Mouse (Mus musculus) forebrain, embryonic 13.5 days (tissue): ENCODE data around the gene Smarcc2. TPM values are rescaled to one million over a fixed set of nuclear protein-coding genes. Genes with fewer than 3 reads are reported as not detected.

Source experiments
- ATAC-seq: fragments of 200-750 bp; cut with Nextera tagmentation; 2 replicates; pipeline ENCODE4 v1.8.0; 2017
- H3K27ac ChIP-seq: fragments of 300-500 bp; sonication (generic); 2 replicates; pipeline ENCODE4 v1.5.1; 2015; ENCODE audit warnings: inconsistent platforms, mild to moderate bottlenecking, moderate library complexity
- H3K27me3 ChIP-seq: fragments of 300-500 bp; sonication (generic); 2 replicates; pipeline ENCODE4 v1.6.1; 2015; ENCODE audit warnings: mild to moderate bottlenecking, inconsistent platforms
- H3K36me3 ChIP-seq: fragments of 300-500 bp; sonication (generic); 2 replicates; pipeline ENCODE4 v1.6.1; 2015; ENCODE audit warnings: mild to moderate bottlenecking, inconsistent platforms; ENCODE audit not compliant: poor library complexity, severe bottlenecking
- H3K4me1 ChIP-seq: fragments of 300-500 bp; sonication (generic); 2 replicates; pipeline ENCODE4 v1.6.1; 2015; ENCODE audit warnings: inconsistent platforms
- H3K4me2 ChIP-seq: fragments of 300-500 bp; sonication (generic); 2 replicates; pipeline ENCODE4 v1.6.1; 2015; ENCODE audit warnings: inconsistent platforms, mild to moderate bottlenecking, moderate library complexity
- H3K4me3 ChIP-seq: fragments of 300-500 bp; sonication (generic); 2 replicates; pipeline ENCODE4 v1.5.1; 2015; ENCODE audit warnings: mild to moderate bottlenecking, inconsistent platforms
- H3K9ac ChIP-seq: fragments of 300-500 bp; sonication (generic); 2 replicates; pipeline ENCODE4 v1.6.1; 2015; ENCODE audit warnings: mild to moderate bottlenecking, inconsistent platforms
- H3K9me3 ChIP-seq: fragments of 300-500 bp; sonication (generic); replicated peaks from 2 replicates; pipeline ENCODE4 v1.6.1; 2016; ENCODE audit warnings: inconsistent platforms
- WGBS: fragments of 180-500 bp; shearing (Covaris S2); methylation state at CpG from one replicate; pipeline ENCODE4 v1.1.7; 2015; 5-methylcytosine and 5-hydroxymethylcytosine counted together
- microRNA-seq: library from miRNA; unstranded; fragments of <30 nt; microRNA quantifications from one replicate; pipeline ENCODE4, GENCODE M21; 2016
- polyA plus RNA-seq: library from polyadenylated mRNA; unstranded; fragments of >200 nt; fragmentation: Nextera tagmentation; extraction: Ambion mirVana; gene quantifications from 2 replicates; pipeline ENCODE4 v1.2.1, GENCODE M21; 2015

The Smarcc2 gene
- polyA plus RNA-seq, 1 experiment from 2014 or later: 166 TPM

DNA sequence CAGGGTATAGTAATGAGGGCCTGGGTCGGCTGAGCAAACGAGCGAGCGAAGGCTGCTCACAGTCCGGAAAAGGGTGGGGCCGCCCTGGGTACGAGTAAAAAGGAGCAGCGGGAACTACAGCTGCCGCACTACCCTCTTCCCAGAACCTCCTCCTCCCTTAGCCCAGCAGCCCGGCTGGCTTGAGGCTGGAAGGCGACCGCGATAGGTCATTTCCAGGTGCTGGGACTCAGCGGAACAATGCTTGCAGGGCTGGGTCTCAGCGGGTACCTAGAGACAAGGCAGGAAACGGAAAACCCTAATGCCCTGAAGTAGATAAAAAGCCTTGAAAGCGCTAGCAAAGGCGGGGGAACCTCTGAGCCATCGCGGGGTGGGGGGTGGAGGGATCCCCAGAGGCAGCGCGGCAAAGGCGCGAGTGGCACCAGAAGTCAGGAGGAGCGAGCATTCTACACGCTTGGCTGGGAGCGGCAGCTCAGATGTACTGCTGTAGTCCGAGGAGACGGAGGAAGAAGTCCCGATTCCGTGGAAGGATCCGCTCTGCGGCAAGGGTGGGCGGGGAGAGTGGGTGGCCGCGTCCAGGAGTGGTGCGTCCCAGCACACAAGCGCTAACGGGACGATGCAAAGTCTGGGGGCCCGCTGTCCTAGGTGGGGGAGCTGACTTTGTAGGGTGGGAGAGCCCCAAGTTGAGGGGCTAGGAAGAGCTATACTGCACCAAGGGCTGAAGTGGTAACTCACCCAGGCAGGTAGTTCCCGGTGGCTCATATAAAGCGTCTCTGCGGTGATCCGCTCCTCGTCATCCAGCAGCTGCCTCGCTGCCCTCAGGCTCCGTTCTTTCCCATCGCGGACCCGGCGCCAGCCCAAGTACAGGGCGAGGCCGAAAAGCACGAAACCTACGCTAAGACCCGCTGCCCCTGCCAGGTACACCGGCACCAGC is 65.9 kb downstream of the Smarcc2 start:
- H3K9me3 ChIP-seq: no peaks in the 10 kb centered on the region
- ATAC-seq: peak; percentile 52
- peak overlapping the region; percentile 64 for H3K4me3 ChIP-seq
- H3K4me2 ChIP-seq: peak overlapping the region; percentile 98
- no peaks in the 10 kb centered on the region for H3K36me3 ChIP-seq
- no peak overlapping the region for H3K27ac ChIP-seq
- peaks cover 24% of the 10 kb centered on the region for H3K4me1 ChIP-seq
- peaks cover 53% of the 10 kb centered on the region for H3K27me3 ChIP-seq
- peak overlapping the region; percentile 69 for H3K9ac ChIP-seq
- WGBS: under 1% methylated on average over 58 of the region's 58 CpGs

DNA sequence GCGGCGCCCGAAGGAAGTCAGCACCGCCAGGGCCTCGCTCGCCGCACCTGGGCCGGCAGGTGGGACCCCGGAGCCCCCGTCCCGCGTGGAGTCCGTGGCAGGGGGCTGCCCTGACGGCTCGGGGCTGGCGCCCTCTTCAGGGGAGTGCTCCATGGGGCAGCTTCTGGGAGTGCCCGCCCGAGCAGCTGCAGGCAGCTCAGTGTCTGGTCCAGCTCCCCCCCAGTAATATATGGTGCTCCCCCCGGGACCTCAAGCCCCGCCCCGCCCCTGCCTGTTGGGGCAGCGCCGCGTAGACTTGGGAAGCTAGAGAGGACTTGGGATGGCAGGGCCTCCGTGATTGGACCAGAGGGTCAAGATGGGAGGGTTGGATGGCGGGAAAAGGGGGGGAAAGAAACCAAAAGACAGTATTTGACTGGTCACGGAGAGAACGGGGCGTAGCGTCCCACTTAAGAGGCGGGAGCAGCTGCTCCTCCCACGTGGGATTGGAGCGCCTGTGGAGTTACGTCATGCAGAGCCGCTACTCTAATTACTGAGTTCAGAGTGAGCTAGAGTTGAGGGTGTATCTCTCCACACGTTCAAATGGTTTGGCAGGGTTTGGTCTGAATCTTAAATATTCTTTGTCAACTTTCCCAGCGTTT is 66.7 kb downstream of the Smarcc2 start, which contains the start of gene Esyt1:
Gene Esyt1, minus strand, starts transcription at position 201 of the 638 bp plus-strand sequence.
- Histone ChIP-seq H3K4me1 (peaks cover 24% of the 10 kb centered on the region), H3K4me3 (peak within 1 kb of the TSS; percentile 64), H3K27ac (no peak within 1 kb of the TSS), H3K9ac (peak within 1 kb of the TSS; percentile 69), H3K4me2 (peak within 1 kb of the TSS; percentile 98), H3K36me3 (no peaks in the 10 kb centered on the region), H3K27me3 (peaks cover 53% of the 10 kb centered on the region), H3K9me3 (no peaks in the 10 kb centered on the region)
- ATAC-seq: peak; percentile 96
- WGBS: under 1% methylated on average over 35 of the region's 37 CpGs

DNA sequence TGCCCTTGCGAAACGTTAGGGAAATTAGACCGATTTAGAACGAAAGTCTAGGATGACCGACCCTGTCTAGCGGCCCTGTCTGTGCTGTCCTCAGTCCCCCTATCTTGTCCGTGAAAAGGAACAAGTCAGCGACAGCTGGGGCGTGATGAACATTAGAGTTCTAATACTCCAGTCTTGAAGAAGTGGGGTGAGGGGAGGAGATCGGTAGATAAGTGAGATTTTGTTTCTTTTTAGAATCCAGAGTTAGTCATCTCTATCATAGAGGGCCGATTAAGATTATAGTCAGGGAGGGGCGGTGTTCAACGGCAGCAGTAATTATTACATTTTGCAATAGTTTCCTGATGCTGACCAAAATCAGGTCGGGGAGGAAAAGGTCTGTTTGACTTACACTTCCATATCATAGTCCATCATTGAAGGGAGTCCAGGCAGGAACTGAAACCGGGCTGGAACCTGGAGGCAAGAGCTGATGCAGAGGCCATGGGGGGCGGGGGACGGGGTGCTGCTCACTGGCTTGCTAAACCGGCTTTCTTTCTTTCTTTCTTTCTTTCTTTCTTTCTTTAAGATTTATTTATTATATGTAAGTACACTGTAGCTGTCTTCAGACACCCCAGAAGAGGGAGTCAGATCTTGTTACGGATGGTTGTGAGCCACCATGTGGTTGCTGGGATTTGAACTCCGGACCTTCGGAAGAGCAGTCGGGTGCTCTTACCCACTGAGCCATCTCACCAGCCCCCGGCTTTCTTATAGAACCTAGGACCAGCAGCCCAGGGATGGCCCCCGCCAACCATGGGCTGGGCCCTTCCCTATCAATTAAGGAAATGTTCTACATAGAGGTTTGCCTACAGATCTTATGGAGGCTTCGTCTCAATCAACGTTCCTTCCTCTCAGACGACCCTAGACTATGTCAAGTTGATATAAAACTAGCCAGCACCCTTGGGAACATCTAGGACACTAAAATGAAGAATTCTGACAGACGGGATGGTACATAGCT is 67.6 kb downstream of the Smarcc2 start:
- peak overlapping the region; percentile 22; the same call in 1 of the 2 replicates for H3K9ac ChIP-seq
- no peak overlapping the region for H3K27ac ChIP-seq
- WGBS: 31% methylated on average over 28 of the region's 28 CpGs
- peaks cover 24% of the 10 kb centered on the region for H3K4me1 ChIP-seq
- no peaks in the 10 kb centered on the region for H3K36me3 ChIP-seq
- peak overlapping the region; percentile 64 for H3K4me3 ChIP-seq
- no peaks in the 10 kb centered on the region for H3K9me3 ChIP-seq
- H3K4me2 ChIP-seq: peak overlapping the region; percentile 98
- ATAC-seq: peak; percentile 17; the same call in 1 of the 2 replicates
- peaks cover 53% of the 10 kb centered on the region for H3K27me3 ChIP-seq

DNA sequence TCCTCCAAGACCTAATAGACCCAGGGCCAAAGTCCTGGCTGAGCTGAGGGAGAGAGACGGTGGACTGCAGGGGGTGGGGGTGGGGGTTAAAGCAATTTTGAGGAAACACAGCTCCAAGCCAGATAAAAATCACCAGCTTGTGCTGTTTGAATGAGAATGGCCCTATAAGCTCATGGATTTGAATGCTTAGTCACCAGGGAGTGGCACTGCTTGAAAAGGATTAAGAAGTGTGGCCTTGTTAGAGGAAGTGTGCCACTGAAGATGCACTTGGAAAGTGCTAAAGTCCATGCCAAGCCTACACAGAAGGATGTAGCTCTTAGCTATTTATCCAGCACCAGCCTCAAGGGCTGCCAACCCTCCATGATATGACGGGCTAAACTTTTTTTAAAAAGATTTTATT is 76.2 kb downstream of the Smarcc2 start:
- Histone ChIP-seq H3K27ac (no peak overlapping the region), H3K9me3 (no peaks in the 10 kb centered on the region), H3K4me2 (no peak overlapping the region), H3K4me3 (no peak overlapping the region), H3K36me3 (no peaks in the 10 kb centered on the region), H3K27me3 (no peaks in the 10 kb centered on the region), H3K9ac (no peak overlapping the region), H3K4me1 (0 out of 2 replicates have a peak, but pooled peaks cover 5% of the 10 kb centered on the region)
- WGBS: 72% methylated on average over 2 of the region's 2 CpGs
- no peak for ATAC-seq

DNA sequence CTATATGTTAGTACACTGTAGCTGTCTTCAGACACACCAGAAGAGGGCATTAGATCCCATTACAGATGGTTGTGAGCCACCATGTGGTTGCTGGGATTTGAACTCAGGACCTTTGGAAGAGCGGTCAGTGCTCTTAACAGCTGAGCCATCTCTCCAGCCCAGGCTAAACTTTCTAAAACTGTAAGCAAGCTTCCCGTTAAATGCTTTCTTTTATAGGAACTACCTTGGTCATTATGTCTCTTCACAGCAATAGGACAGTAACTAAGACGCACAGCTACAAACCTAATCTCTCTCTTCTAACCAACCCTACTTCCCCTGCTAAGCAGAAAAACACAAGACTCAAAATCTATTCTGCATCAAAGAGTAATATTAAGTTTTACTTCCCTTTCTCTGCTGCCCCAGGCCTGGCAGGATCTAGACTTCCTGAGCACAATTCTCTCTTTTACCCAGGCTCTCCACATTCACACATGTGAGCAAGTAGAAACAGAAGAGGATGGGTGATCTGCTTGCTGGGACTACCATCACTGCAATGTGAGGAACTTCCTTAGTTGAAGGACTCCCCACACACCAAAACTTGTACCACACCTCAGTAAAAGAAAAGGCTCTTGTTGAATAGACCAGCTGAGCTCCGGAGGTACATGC is 76.7 kb downstream of the Smarcc2 start:
- WGBS: 69% methylated on average over 4 of the region's 4 CpGs
- Histone ChIP-seq H3K4me1 (0 out of 2 replicates have a peak, but pooled peaks cover 5% of the 10 kb centered on the region), H3K4me2 (peak overlapping the region; percentile 41), H3K27me3 (no peaks in the 10 kb centered on the region), H3K9ac (no peak overlapping the region), H3K27ac (no peak overlapping the region), H3K36me3 (no peaks in the 10 kb centered on the region), H3K9me3 (no peaks in the 10 kb centered on the region), H3K4me3 (no peak overlapping the region)
- ATAC-seq: no peak; the same call in 1 of the 2 replicates

DNA sequence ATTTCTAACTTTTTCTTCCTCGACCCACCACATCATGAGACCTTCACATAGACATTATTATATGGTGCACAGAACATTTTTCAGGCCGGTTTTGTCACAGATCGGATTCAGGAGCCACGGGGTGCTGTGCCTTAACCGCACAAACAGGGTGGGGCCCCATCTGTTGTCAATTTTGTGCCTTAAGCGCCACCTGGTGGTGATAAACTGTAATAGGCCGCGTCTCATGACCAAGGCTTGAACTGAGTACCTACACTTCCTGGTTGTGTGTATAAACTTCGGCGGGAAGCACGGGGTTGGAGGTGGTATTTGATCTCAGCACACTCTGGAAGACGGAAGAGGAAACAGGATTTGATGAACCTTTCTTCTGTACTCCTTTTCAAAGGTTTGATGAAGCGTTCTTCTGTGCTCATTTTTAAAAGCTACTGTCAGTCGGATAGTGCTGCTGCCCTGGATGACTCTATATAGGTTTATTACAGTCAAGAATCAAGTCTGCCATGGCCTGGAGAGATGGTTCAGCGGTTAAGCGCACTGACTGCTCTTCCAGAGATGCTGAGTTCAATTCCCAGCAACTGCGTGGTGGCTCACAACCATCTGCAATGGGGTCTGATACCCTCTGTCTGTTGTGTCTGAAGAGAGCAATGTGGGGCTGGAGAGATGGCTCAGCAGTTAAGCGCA is 77.4 kb downstream of the Smarcc2 start:
- Histone ChIP-seq H3K9ac (no peak overlapping the region), H3K4me3 (no peak overlapping the region), H3K27me3 (no peaks in the 10 kb centered on the region), H3K4me1 (0 out of 2 replicates have a peak, but pooled peaks cover 5% of the 10 kb centered on the region), H3K9me3 (no peaks in the 10 kb centered on the region), H3K4me2 (peak overlapping the region; percentile 41), H3K27ac (0 out of 2 replicates have a peak overlapping the region, but pooled peaks have one; percentile 10), H3K36me3 (peaks cover 6% of the 10 kb centered on the region; the same call in 1 of the 2 replicates)
- 17% methylated on average over 18 of the region's 18 CpGs for WGBS
- ATAC-seq: peak; percentile 87

DNA sequence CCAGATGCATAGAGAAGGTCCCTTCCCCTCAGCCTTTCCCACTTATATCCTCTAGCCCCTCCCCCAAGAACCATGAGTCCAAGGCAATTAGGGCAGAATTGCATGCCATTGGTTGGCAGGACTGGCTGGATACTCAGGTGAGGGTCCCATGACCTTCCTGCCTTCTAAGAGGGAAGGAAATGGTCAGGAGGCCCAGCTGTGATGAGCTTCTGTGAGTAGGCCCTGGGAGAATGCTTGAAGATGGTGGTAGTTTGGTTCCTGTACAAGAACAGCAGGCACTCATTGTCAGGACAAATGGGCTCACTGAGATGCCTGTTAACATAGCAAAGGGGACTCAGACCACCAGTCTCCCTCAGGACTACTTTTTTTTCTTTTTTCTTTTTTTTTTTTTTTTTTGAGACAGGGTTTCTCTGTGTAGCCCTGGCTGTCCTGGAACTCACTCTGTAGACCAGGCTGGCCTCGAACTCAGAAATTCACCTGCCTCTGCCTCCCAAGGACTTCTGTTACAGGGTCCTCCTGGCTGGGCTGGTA is 79.4 kb downstream of the Smarcc2 start:
- WGBS: 80% methylated on average over 1 of the region's 1 CpGs
- ATAC-seq: no peak
- Histone ChIP-seq H3K9me3 (no peaks in the 10 kb centered on the region), H3K4me1 (peaks cover 12% of the 10 kb centered on the region; the same call in 1 of the 2 replicates), H3K36me3 (peaks cover 24% of the 10 kb centered on the region), H3K27ac (no peak overlapping the region), H3K4me3 (no peak overlapping the region), H3K27me3 (no peaks in the 10 kb centered on the region), H3K9ac (no peak overlapping the region), H3K4me2 (no peak overlapping the region)

Small RNA genes lying within 50 kb of the gene (microRNA-seq; reads per million reads assigned to microRNA genes)
- gene Mir6916 (not detected), gene Mir8105 (not detected)

Other genes with a start within 250 kb of the Smarcc2 start
- gene Spryd4, start 247.4 kb upstream of the Smarcc2 start, polyA plus RNA-seq: 17.9 and 19.1 TPM in 2 replicates
- gene Mip, start 233.4 kb upstream of the Smarcc2 start, polyA plus RNA-seq: 0.13 and 0.21 TPM in 2 replicates
- gene Timeless, start 227.2 kb upstream of the Smarcc2 start, polyA plus RNA-seq: 52.9 and 62.1 TPM in 2 replicates
- 0.27 and 0.33 TPM in 2 replicates for gene Apon, start 205.2 kb upstream of the Smarcc2 start, polyA plus RNA-seq
- gene Apof, start 190.6 kb upstream of the Smarcc2 start, polyA plus RNA-seq: 0.14 TPM in 1 of 2 replicates, not detected in the other
- gene Stat2, start 188.7 kb upstream of the Smarcc2 start, polyA plus RNA-seq: 14.5 and 15.3 TPM in 2 replicates
- not detected in 2 replicates for gene Il23a, start 160.5 kb upstream of the Smarcc2 start, polyA plus RNA-seq
- 32.0 and 35.0 TPM in 2 replicates for gene Pan2, start 155.9 kb upstream of the Smarcc2 start, polyA plus RNA-seq
- 230 and 237 TPM in 2 replicates for gene Cnpy2, start 136.8 kb upstream of the Smarcc2 start, polyA plus RNA-seq
- gene Cs, start 121.5 kb upstream of the Smarcc2 start, polyA plus RNA-seq: 212 and 236 TPM in 2 replicates
- gene Coq10a, start 90.3 kb upstream of the Smarcc2 start, polyA plus RNA-seq: 16.4 and 22.8 TPM in 2 replicates
- 12.0 and 14.6 TPM in 2 replicates for gene Ankrd52, start 82.1 kb upstream of the Smarcc2 start, polyA plus RNA-seq
- gene Slc39a5, start 58.0 kb upstream of the Smarcc2 start, polyA plus RNA-seq: 0.18 TPM in 1 of 2 replicates, not detected in the other
- 153 and 156 TPM in 2 replicates for gene Nabp2, start 47.8 kb upstream of the Smarcc2 start, polyA plus RNA-seq
- 76.4 and 83.9 TPM in 2 replicates for gene Rnf41, start 47.6 kb upstream of the Smarcc2 start, polyA plus RNA-seq
- gene Myl6, start 34.9 kb downstream of the Smarcc2 start, polyA plus RNA-seq: 740 and 741 TPM in 2 replicates
- 4.1 TPM in 2 replicates for gene Myl6b, start 39.4 kb downstream of the Smarcc2 start, polyA plus RNA-seq
- gene Esyt1, start 66.6 kb downstream of the Smarcc2 start, polyA plus RNA-seq: 7.0 and 7.7 TPM in 2 replicates
- 18.3 and 19.4 TPM in 2 replicates for gene Zc3h10, start 88.5 kb downstream of the Smarcc2 start, polyA plus RNA-seq
- 2,951 and 3,131 TPM in 2 replicates for gene Rpl41, start 90.1 kb downstream of the Smarcc2 start, polyA plus RNA-seq
- gene Pa2g4, start 106.7 kb downstream of the Smarcc2 start, polyA plus RNA-seq: 173 and 186 TPM in 2 replicates
- gene Erbb3, start 130.4 kb downstream of the Smarcc2 start, polyA plus RNA-seq: 0.12 and 0.28 TPM in 2 replicates
- 531 and 638 TPM in 2 replicates for gene Rps26, start 167.5 kb downstream of the Smarcc2 start, polyA plus RNA-seq
- 7.3 and 8.1 TPM in 2 replicates for gene Ikzf4, start 186.7 kb downstream of the Smarcc2 start, polyA plus RNA-seq
- gene Suox, start 214.8 kb downstream of the Smarcc2 start, polyA plus RNA-seq: 9.3 and 10.8 TPM in 2 replicates
- gene Rab5b, start 237.0 kb downstream of the Smarcc2 start, polyA plus RNA-seq: 88.3 and 93.1 TPM in 2 replicates
- 0.17 and 0.21 TPM in 2 replicates for gene Pmel, start 244.9 kb downstream of the Smarcc2 start, polyA plus RNA-seq
- gene Cdk2, start 245.8 kb downstream of the Smarcc2 start, polyA plus RNA-seq: 69.9 and 73.7 TPM in 2 replicates